Mouse (Mus musculus): ENCODE measurements at regions not wholly inside any gene's neighbourhood (a gene's known extent, or its start where the extent isn't known, plus 50 kb on each side); places are given as distances from the start of the nearest gene placed in this dataset.

GRCm38 (mm10) chr14:105435343-105435742, 177.0 kb downstream of the Ndfip2 start:
- DNase-seq (ENCODE audit: extremely low spot score in 1 of 2, low spot score in 1 of 2), result no peak

DNA sequence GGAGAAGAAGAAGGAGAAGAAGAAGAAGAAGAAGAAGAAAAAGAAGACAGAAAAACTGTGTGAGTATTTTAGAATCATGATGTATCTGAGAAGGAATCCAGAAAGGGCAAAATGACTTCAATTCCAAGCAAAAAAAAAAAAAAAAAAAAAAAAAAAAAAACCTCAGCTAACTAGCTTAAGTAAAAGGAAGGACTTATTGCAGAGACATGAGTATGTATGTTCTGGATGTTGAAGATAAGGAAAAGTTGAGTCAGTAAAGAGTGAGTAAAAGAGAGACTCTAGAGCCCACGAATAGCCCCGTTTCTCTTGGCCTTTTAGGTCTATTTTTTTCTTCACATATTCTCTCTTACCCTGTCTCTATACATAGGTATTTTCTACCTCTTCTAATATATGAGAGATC, 175.1 kb downstream of the Ndfip2 start:
- no peak for DNase-seq (ENCODE audit: extremely low spot score in 1 of 2, low spot score in 1 of 2)

GRCm38 (mm10) chr14:105432670-105433069, 174.3 kb downstream of the Ndfip2 start:
- no peak for DNase-seq (ENCODE audit: extremely low spot score in 1 of 2, low spot score in 1 of 2)

GRCm38 (mm10) chr14:105431584-105431983, 173.2 kb downstream of the Ndfip2 start:
- no peak for DNase-seq (ENCODE audit: extremely low spot score in 1 of 2, low spot score in 1 of 2)

GRCm38 (mm10) chr14:105429664-105430257, 171.4 kb downstream of the Ndfip2 start:
- DNase-seq (ENCODE audit: extremely low spot score in 1 of 2, low spot score in 1 of 2), result no peak

GRCm38 (mm10) chr14:105427474-105427901, 169.1 kb downstream of the Ndfip2 start:
- DNase-seq (ENCODE audit: extremely low spot score in 1 of 2, low spot score in 1 of 2), result peak in 1 of 2 experiments; percentile 17

GRCm38 (mm10) chr14:105426597-105427334, 168.4 kb downstream of the Ndfip2 start:
- DNase-seq (ENCODE audit: extremely low spot score in 1 of 2, low spot score in 1 of 2), result peak in 1 of 2 experiments; percentile 15

DNA sequence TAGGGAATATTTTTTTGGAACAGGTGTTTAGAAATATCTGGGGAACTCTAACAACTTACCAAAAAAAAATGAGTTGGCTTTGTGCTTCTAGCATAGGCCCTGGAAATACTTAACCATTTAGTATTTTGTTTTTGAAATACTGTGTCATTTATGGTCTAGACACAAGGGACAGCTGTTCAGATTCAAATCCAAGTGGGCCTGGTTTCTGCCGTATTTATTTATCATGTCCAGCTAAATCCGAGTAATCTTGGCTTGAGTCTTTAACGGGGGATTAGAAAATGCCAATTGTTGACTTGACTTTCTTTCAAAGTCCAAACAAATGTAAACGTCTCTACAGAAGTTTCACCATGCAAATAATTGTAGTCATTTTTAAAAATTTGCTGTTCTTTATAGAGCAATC, 159.6 kb downstream of the Ndfip2 start:
- no peak for DNase-seq (ENCODE audit: extremely low spot score in 1 of 2, low spot score in 1 of 2)

DNA sequence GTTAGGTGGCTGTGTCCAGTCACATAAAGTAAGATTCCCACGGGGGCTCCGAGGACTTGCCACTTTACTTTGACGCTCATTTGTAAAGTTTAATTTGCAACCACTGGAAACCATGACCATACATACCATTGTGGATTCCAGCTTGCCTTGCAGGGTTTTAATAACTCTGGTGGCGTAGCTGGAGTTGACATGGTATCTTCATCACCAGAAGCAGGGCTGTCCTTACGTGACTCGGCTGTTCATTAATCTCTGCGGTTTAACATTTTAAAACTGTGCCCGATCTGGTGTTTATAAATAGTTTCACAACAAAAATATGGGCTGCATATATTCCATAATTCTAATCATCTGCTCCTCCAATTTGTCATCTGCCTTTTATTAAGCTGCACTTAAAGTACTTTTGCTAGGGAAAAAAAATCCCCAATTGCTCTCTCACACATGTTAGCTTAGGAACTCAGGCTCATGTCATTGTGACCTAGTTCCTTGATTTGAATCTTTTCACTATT, 159.1 kb downstream of the Ndfip2 start:
- no peak for DNase-seq (ENCODE audit: extremely low spot score in 1 of 2, low spot score in 1 of 2)

DNA sequence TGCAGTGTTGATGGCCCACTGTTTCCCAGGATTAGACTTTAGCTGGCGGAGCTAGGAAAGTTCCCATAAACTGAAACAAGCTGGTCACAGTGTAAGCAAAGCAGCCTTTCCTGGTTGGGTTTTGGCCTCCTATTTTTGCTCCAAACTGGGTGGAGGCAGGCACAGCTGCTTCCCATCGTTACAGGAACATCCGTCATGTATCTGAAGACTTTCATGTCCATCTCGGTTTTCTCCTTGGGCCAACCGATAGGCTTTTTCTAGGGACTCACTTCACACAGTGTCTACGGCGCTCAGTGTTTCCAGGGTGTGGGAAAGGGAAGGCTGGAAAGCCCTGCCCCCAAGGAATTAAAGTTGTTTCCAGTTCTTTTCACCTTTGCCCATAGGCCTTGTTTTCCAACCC, 158.6 kb downstream of the Ndfip2 start:
- no peak for DNase-seq (ENCODE audit: extremely low spot score in 1 of 2, low spot score in 1 of 2)

GRCm38 (mm10) chr14:105404662-105405061, 146.3 kb downstream of the Ndfip2 start:
- no peak for DNase-seq (ENCODE audit: extremely low spot score in 1 of 2, low spot score in 1 of 2)

- DNase-seq (ENCODE audit: extremely low spot score in 1 of 2, low spot score in 1 of 2), result no peak
These were observed 145.9 kb downstream of the Ndfip2 start for GRCm38 (mm10) chr14:105404241-105404640.

DNA sequence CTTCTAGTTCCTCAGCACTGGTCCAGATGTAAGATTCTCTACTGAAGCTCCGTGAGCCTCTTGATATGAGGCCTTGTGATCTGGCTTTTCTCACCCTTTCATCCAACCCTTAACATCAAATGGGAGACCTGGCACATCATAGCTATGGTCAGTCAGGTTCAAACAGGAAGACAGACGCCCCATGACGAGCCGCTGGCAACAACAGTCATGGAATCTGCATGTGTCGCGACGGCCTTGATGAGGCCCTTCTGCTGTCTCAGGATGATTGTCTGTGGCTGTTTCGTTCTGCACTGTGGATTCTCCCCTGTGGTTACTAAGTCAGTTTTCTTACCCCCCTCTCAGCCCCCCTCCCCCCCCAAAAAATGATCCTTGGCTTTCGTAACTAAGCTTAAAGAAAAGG, 144.9 kb downstream of the Ndfip2 start:
- no peak for DNase-seq (ENCODE audit: extremely low spot score in 1 of 2, low spot score in 1 of 2)

GRCm38 (mm10) chr14:105402556-105402955, 144.2 kb downstream of the Ndfip2 start:
- DNase-seq (ENCODE audit: extremely low spot score in 1 of 2, low spot score in 1 of 2), result no peak

- DNase-seq (ENCODE audit: extremely low spot score in 1 of 2, low spot score in 1 of 2), result peak; percentile 28 to 90
These were observed 139.1 kb downstream of the Ndfip2 start for GRCm38 (mm10) chr14:105397467-105397866.

DNA sequence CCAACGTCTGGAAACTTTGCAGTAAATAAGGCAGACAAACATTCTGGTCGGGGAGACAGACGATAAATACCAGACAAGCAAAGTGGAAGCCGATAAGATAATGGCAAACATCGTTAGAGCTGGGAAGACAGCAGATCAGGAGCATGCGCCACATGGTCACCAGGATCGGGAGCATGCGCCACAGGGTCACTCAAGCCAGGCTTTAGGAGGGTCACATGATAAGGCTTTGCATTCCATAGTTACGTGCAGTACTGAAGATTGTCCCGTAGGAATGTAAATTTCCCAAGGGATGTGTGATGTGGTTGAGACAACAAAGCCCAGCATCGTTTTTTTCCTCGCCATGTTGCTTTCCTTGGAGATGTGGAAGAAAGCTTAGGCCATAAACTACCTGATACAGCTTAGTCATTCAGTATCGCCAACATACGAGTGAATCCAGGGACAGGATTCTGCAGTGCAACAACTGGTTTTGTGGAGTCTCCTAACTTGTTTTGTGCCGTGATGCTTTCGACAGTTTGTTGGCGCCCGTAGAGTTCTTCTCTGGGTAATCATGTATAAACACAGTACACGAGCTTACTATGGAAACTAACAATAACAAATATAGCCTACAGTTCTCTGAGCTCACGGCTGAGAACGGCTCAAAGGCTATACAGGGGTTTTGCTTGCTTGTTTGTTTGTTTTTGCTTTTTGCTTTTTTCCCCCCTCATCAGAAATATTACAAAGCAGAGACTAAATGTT, 133.9 kb downstream of the Ndfip2 start:
- DNase-seq (ENCODE audit: extremely low spot score in 1 of 2, low spot score in 1 of 2), result no peak

GRCm38 (mm10) chr14:105391430-105391829, 133.1 kb downstream of the Ndfip2 start:
- no peak for DNase-seq (ENCODE audit: extremely low spot score in 1 of 2, low spot score in 1 of 2)

- no peak for DNase-seq (ENCODE audit: extremely low spot score in 1 of 2, low spot score in 1 of 2)
These were observed 126.7 kb downstream of the Ndfip2 start for GRCm38 (mm10) chr14:105385119-105385518.

- DNase-seq (ENCODE audit: extremely low spot score in 1 of 2, low spot score in 1 of 2), result no peak
These were observed 125.0 kb downstream of the Ndfip2 start for GRCm38 (mm10) chr14:105383382-105383781.

DNA sequence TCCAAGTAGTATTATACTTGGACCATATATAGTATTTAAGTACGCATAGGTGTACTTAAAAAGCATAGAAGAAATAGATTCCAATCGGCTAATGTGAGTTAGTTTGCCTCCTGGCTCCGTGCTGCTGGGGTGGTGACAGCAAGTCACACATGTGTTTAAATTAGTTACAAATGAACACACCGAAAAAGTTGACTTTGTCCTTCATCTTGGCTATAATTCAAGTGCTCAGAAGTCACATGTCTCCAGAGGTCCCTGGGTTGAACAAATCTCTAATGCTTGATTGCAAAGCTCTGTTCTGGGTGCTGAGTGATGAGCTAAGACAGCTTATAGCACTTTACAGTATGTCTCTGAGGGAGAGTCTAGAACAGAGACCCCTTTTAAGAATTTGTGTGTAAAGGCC, 121.7 kb downstream of the Ndfip2 start:
- DNase-seq (ENCODE audit: extremely low spot score in 1 of 2, low spot score in 1 of 2), result no peak

- DNase-seq (ENCODE audit: extremely low spot score in 1 of 2, low spot score in 1 of 2), result no peak
These were observed 119.4 kb downstream of the Ndfip2 start for GRCm38 (mm10) chr14:105377770-105378169.

Measured in frontal cortex, adult 2 months (tissue).